Mouse (Mus musculus) stomach, postnatal 0 days (tissue): Measurements from ENCODE around the gene Cep170b. TPM values are rescaled to one million over a fixed set of nuclear protein-coding genes. Genes with fewer than 3 reads are reported as not detected.

Experiments
- ATAC-seq: fragments of 200-750 bp; cut with Nextera tagmentation; 2 replicates; pipeline ENCODE4 v1.8.0; 2017; ENCODE audit not compliant: low FRiP score, low TSS enrichment
- DNase-seq: peaks from one replicate; pipeline ENCODE4 v3.0.0-alpha.2; 2016; ENCODE audit warnings: low spot score
- H3K27ac ChIP-seq: fragments of 300-500 bp; sonication (generic); replicated peaks from 2 replicates; pipeline ENCODE4 v1.5.1; 2014; ENCODE audit warnings: mild to moderate bottlenecking, control low read depth
- H3K27me3 ChIP-seq: fragments of 300-500 bp; sonication (generic); 2 replicates; pipeline ENCODE4 v1.6.1; 2014; ENCODE audit warnings: low read length; ENCODE audit not compliant: control insufficient read depth, insufficient read depth
- H3K36me3 ChIP-seq: fragments of 300-500 bp; sonication (generic); 2 replicates; pipeline ENCODE4 v1.6.1; 2014; ENCODE audit warnings: low read length, mixed read lengths; ENCODE audit not compliant: control insufficient read depth, insufficient read depth
- H3K4me1 ChIP-seq: fragments of 300-500 bp; sonication (generic); replicated peaks from 2 replicates; pipeline ENCODE4 v1.6.1; 2014; ENCODE audit warnings: antibody characterized with exemption; ENCODE audit not compliant: control insufficient read depth, insufficient read depth
- H3K4me2 ChIP-seq: fragments of 300-500 bp; sonication (generic); replicated peaks from 2 replicates; pipeline ENCODE4 v1.6.1; 2014; ENCODE audit warnings: low read depth, mild to moderate bottlenecking, control low read depth, moderate library complexity
- H3K4me3 ChIP-seq: fragments of 300-500 bp; sonication (generic); 2 replicates; pipeline ENCODE4 v1.5.1; 2014; ENCODE audit warnings: low read depth, low read length, control low read depth
- H3K9ac ChIP-seq: fragments of 300-500 bp; sonication (generic); 2 replicates; pipeline ENCODE4 v1.6.1; 2014; ENCODE audit warnings: mild to moderate bottlenecking, low read length, control low read depth, mixed read lengths
- H3K9me3 ChIP-seq: fragments of 300-500 bp; sonication (generic); 2 replicates; pipeline ENCODE4 v1.6.1; 2016; ENCODE audit warnings: low read length; ENCODE audit not compliant: control insufficient read depth
- CTCF ChIP-seq: IDR thresholded peaks from 2 replicates; pipeline ENCODE4 v1.5.1; 2016; ENCODE audit warnings: antibody characterized with exemption, low read depth, mild to moderate bottlenecking, moderate library complexity
- EP300 ChIP-seq: optimal IDR thresholded peaks from 2 replicates; pipeline ENCODE3; 2016; ENCODE audit warnings: antibody characterized with exemption
- WGBS: fragments of 180-500 bp; shearing (Covaris S2); extraction: QIAGEN DNeasy Blood & Tissue Kit; methylation state at CpG from one replicate; pipeline ENCODE4 v1.1.7; 2014; 5-methylcytosine and 5-hydroxymethylcytosine counted together
- polyA plus RNA-seq: library from polyadenylated mRNA; unstranded; fragments of >200 nt; fragmentation: Nextera tagmentation; extraction: Ambion mirVana; gene quantifications from 2 replicates; pipeline ENCODE4 v1.2.1, GENCODE M21; 2015

Cep170b gene
- polyA plus RNA-seq, 1 experiment from 2014 or later, result 20.7 TPM

DNA sequence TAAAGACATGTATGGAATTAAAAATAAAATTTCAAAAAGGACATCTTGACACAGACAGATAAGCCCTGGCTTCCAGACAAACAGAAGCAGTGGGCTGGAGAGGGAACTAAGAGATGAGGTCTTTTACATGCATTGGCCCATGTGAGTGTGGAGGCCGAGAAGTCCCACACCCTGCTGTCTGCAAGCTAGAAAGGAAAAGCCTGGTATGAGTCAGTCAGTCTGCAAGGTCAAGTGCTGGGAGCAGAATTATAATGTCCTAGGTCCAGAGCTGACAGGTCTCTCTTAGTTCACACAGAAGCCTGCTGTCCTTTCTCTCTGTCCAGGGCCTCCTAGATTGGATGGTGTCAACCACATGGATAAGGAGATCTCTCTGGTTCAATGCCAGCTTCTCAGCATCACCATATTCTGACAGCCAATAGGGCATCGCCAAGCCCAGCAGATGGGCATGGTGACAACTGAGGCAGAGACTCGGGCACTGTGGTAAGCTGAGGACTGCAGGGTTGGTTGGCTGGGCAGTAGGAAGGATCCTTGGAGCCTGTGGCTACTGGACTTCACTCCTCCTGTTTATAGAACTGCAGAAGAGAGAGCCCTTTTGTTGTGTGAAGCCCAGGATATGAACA is 23.3 kb upstream of the Cep170b start:
- Histone ChIP-seq H3K27ac (no peak overlapping the region), H3K36me3 (no peaks in the 10 kb centered on the region), H3K27me3 (no peaks in the 10 kb centered on the region), H3K9ac (no peak overlapping the region), H3K4me2 (no peak overlapping the region), H3K9me3 (no peaks in the 10 kb centered on the region), H3K4me1 (peaks cover 8% of the 10 kb centered on the region; the same call in 1 of the 2 replicates), H3K4me3 (no peak overlapping the region)
- DNase-seq, result no peak
- TF ChIP-seq CTCF (no peak), EP300 (no peak)
- no peak for ATAC-seq
- WGBS, result 74% methylated on average over 3 of the region's 3 CpGs

- peak overlapping the region; percentile 47 for H3K9ac ChIP-seq
- ATAC-seq (0 out of 2 replicates have a peak, but pooled peaks have one; percentile 19), DNase-seq (peak; percentile 48)
- peak; percentile 14; the same call in 1 of the 2 replicates for TF ChIP-seq CTCF
- TF ChIP-seq EP300, result no peak
- 2% methylated on average over 15 of the region's 15 CpGs for WGBS
- H3K4me3 ChIP-seq, result no peak overlapping the region; the same call in 1 of the 2 replicates
- no peaks in the 10 kb centered on the region for H3K36me3 ChIP-seq
- no peak overlapping the region for H3K27ac ChIP-seq
- H3K9me3 ChIP-seq, result no peaks in the 10 kb centered on the region
- 0 out of 2 replicates have a peak, but pooled peaks cover 2% of the 10 kb centered on the region for H3K4me1 ChIP-seq
- no peaks in the 10 kb centered on the region for H3K27me3 ChIP-seq
- H3K4me2 ChIP-seq, result peak overlapping the region; percentile 21
Observed at GRCm38 (mm10) chr12:112700522-112700921, 19.7 kb upstream of the Cep170b start.

- Histone ChIP-seq H3K27ac (0 out of 2 replicates have a peak overlapping the region, but pooled peaks have one; percentile 18), H3K4me3 (no peak overlapping the region), H3K4me2 (no peak overlapping the region), H3K27me3 (no peaks in the 10 kb centered on the region), H3K4me1 (0 out of 2 replicates have a peak, but pooled peaks cover 2% of the 10 kb centered on the region), H3K9ac (no peak overlapping the region), H3K9me3 (no peaks in the 10 kb centered on the region), H3K36me3 (no peaks in the 10 kb centered on the region)
- TF ChIP-seq CTCF (no peak), EP300 (no peak)
- no peak for DNase-seq
- WGBS, result 48% methylated on average over 6 of the region's 6 CpGs
- peak; percentile 77 for ATAC-seq
Observed at GRCm38 (mm10) chr12:112702374-112703320, 17.6 kb upstream of the Cep170b start.

DNA sequence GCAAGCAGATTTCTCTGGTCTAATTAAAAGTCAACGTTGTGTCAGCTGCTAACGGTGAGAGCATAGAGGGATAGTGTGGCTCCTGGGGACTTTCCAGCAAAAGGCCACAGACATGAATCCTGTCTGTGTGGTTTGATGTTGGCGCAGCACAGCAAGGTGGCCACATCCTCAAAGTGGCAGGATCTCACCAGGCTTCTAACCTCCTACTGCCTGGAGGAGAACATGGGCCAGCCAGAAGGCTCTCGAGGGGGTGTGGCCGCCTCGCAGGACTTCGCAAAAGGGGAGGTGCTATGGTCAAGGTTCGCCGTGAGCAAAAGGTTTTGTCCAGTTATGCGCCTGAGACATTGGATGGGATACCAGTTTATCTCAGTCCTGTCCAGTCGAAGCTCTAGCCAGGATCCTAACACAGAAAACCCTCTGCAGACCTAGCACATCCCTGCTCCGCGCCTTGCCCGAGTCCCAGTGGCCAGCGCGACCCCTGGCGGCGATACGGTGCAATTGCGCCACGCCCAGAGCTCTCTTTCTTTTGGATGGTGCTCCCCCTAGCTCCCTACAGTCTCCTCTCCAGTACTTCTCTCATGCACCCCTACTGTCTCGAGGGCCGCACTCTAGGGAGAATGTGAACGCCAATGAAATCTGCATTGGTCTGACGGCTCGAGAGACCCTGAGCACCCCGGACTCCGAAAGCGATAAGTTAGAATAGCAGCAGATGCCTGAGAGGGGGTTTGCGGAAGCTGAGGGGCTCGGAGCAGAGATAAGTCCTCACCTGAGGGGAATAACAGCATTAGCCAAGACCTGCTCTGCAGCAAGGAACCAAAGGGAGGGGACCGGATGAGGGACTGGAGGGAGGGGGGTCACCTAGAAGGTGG is 13.3 kb upstream of the Cep170b start:
- 11% methylated on average over 32 of the region's 32 CpGs for WGBS
- H3K4me2 ChIP-seq, result peak overlapping the region; percentile 40
- TF ChIP-seq EP300 (no peak), CTCF (peak; percentile 100)
- H3K36me3 ChIP-seq, result no peaks in the 10 kb centered on the region
- no peaks in the 10 kb centered on the region for H3K27me3 ChIP-seq
- ATAC-seq (peak; percentile 70), DNase-seq (peak; percentile 90)
- 0 out of 2 replicates have a peak overlapping the region, but pooled peaks have one; percentile 13 for H3K4me3 ChIP-seq
- no peaks in the 10 kb centered on the region for H3K9me3 ChIP-seq
- no peak overlapping the region for H3K9ac ChIP-seq
- H3K4me1 ChIP-seq, result no peaks in the 10 kb centered on the region
- no peak overlapping the region for H3K27ac ChIP-seq

- H3K9me3 ChIP-seq, result no peaks in the 10 kb centered on the region
- 19% methylated on average over 8 of the region's 8 CpGs for WGBS
- no peak overlapping the region for H3K4me3 ChIP-seq
- TF ChIP-seq CTCF, result no peak
- TF ChIP-seq EP300, result no peak
- H3K27ac ChIP-seq, result no peak overlapping the region
- DNase-seq (no peak), ATAC-seq (peak; percentile 11; the same call in 1 of the 2 replicates)
- no peak overlapping the region for H3K9ac ChIP-seq
- no peak overlapping the region for H3K4me2 ChIP-seq
- no peaks in the 10 kb centered on the region for H3K27me3 ChIP-seq
- no peaks in the 10 kb centered on the region for H3K4me1 ChIP-seq
- no peaks in the 10 kb centered on the region for H3K36me3 ChIP-seq
Observed at GRCm38 (mm10) chr12:112707573-112707869, 12.7 kb upstream of the Cep170b start.
